Mouse (Mus musculus): Measurements from ENCODE around the gene Ophn1.

- no peak for TF ChIP-seq POLR2A (IDR thresholded peaks at IDR 0.05; ENCODE audit: control insufficient read depth, low read depth, low read length)
- peak; percentile 33; the same call in 1 of the 2 replicates for TF ChIP-seq CTCF (IDR thresholded peaks at IDR 0.05; ENCODE audit: control insufficient read depth, insufficient read depth, insufficient replicate concordance, low read depth, low read length)
These were observed 189.2 kb downstream of the Ophn1 start for GRCm38 (mm10) chrX:98701635-98702034.

All from testis, adult 2 months (tissue).